Mouse (Mus musculus) myocyte (in vitro differentiated cells): ENCODE data around the gene Dennd1a.

Source experiments
- MAX ChIP-seq: IDR thresholded peaks from one replicate; pipeline ENCODE4 v1.6.1; 2011; ENCODE audit warnings: low read depth, mild to moderate bottlenecking, control low read depth
- MYOG ChIP-seq, 3 experiments: IDR thresholded peaks; one replicate each; pipeline ENCODE4 v1.6.1; 2011; ENCODE audit warnings: control low read depth in 2 of 3, low read depth in 2 of 3, mild to moderate bottlenecking in 2 of 3; ENCODE audit not compliant: insufficient read length in 2 of 3, control insufficient read depth in 1 of 3, insufficient read depth in 1 of 3
- SRF ChIP-seq: IDR thresholded peaks from one replicate; pipeline ENCODE4 v1.6.1; 2011; ENCODE audit warnings: low read depth; ENCODE audit not compliant: control insufficient read depth, insufficient read length
- TCF3 ChIP-seq: IDR thresholded peaks from one replicate; pipeline ENCODE4 v1.6.1; 2011; ENCODE audit warnings: low read depth, control low read depth; ENCODE audit not compliant: insufficient read length

DNA sequence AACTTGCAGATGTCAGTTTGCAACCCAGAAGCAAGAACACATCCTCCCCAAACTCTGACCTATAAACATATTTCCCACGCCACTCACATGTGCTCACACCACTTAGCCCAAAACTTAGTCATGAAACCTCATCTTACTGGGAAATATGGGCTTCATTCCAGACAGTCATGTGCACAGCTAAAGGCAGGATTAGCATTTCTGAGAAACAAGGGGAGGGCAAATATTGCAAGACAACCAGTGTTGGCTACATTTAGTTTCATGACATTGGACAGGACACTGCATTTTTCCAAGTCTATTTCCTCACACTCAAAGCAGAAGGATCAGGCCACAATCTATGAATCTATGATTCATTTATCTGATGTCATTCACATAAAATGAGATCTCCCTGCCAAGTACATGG, 4.3 kb upstream of the Dennd1a start:
- TF ChIP-seq SRF (no peak), MAX (no peak), TCF3 (no peak), MYOG (IDR thresholded peaks at IDR 0.05; ENCODE audit: control insufficient read depth in 1 of 3, insufficient read depth in 1 of 3, insufficient read length in 2 of 3, low read depth in 2 of 3) (no peak)
